Mouse (Mus musculus): ENCODE measurements around the gene Nid1. TPM values are rescaled to one million over a fixed set of nuclear protein-coding genes. Genes with fewer than 3 reads are reported as not detected.
A peak's percentile ranks its signal among the peaks of the same experiment; 100 is the strongest.
"Not testable (repeated sequence)": the region's sequence is repeated elsewhere in the genome, so short reads cannot be mapped to it uniquely, and the experiment has no call there.

Gene Nid1
- polyA plus RNA-seq, 1 experiment from 2014 or later: 69.6 TPM

DNA sequence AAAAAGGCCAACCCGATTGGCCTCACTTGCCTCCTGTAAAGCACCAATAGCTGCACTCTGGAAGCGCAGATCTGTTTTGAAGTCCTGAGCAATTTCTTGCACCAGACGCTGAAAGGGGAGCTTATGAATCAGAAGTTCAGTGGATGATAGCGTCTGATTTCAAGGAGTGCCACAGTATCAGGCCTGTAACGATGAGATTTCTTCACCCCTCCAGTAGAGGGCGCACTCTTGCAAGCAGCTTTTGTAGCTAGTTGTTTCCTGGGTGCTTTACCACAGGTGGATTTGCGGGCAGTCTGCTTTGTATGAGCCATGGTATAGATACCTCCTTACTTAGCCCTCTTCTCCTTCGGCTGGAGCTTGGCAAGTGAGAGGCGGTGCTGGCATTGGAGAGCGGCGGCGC lies 18.5 kb upstream of the Nid1 start:
- WGBS: 92% methylated on average over 7 of the region's 12 CpGs

DNA sequence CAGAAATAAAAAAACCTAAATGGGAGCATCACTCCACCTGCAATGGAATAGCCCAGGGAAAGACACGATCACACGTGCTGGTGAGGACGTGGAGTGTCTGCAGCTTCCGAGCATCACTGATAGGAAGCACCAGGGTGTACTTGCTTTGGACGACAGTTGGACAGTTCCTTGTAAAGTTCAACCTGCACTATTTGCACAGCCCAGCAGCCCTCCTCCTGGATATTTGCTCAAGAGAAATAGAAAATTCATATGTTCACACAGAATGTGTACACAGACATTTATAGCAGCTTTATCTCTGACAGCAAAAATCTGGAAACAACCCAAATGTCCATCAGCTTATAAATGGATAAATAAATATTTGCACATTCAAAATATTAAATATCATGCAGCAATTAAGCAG lies 14.1 kb upstream of the Nid1 start:
- peak; percentile 59; the same call in 1 of the 2 replicates for ATAC-seq
- H3K4me3 ChIP-seq (replicated peaks); H3K27ac ChIP-seq; H3K27me3 ChIP-seq (replicated peaks); H3K9me3 ChIP-seq; H3K9ac ChIP-seq; H3K4me1 ChIP-seq (replicated peaks); H3K4me2 ChIP-seq (replicated peaks); H3K36me3 ChIP-seq: not testable (repeated sequence)
- 56% methylated on average over 2 of the region's 5 CpGs for WGBS

More for the DNA sequence above, 18.5 kb upstream of the Nid1 start:
- not testable (repeated sequence) for H3K9ac ChIP-seq; ATAC-seq; H3K9me3 ChIP-seq; H3K4me2 ChIP-seq (replicated peaks); H3K4me1 ChIP-seq (replicated peaks); H3K27me3 ChIP-seq (replicated peaks); H3K4me3 ChIP-seq (replicated peaks); H3K36me3 ChIP-seq; H3K27ac ChIP-seq

DNA sequence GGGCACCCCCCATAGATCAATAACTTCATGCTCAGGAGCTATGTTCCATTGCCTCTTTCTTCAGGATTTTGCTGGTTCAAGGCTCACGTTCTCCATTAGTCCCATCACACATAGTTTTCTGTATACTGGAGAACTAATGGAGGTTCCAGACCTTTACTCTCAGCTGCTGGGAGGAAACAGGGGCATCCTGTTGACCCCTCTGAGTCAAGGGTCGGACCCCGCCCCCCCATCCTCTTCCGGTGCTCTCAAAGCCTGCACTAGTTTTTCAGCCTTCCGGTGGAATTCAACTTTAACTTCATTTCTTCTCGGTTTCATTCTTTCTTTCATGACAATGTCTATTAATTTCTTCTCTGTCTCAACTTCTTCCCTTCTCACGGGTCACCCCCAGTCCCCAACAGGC lies 1.2 kb upstream of the Nid1 start:
- not testable (repeated sequence) for ATAC-seq; H3K4me3 ChIP-seq (replicated peaks); H3K9me3 ChIP-seq; H3K36me3 ChIP-seq; H3K4me1 ChIP-seq (replicated peaks); H3K27ac ChIP-seq; H3K27me3 ChIP-seq (replicated peaks); H3K9ac ChIP-seq; H3K4me2 ChIP-seq (replicated peaks)
- 70% methylated on average over 6 of the region's 7 CpGs for WGBS

DNA sequence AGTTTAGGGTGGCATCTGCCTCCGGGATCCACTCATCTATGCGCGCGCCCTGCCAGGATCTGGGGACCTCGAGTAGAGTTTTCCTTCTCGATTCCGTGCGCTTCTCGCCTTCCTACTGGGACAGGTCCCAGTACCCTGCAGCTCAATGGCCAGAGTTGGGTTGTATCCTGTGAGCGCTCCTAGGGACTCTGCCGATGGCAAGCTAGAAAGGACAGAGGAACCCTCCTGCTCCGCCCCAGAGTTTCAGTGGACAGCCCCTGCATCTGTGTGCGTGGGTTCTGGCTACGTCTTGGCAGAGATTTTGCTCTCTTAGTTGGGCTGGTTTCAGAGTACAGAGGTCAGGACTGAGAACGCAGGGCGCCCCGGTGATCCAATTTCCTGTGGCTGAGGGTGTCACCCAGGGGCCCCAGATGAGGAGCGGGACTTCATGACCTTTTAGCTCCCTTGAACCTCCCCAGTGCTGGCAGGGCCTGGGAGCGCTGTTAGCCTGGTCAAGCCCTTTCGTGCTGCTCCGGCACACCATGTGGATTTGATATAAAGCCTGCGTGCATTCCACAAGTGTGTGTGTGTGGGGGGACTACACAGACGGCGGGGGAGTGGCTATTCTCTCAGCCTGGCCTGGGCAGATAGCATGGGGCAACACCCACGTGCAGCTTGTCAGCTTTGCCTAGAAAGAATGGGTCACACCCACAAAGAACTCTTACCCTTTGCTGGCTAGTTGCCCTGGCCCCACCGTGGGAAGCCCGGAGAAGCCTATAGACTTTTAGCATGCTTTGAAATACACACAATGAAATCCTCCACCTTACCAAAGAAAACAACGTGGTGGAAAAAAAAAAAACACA lies 982 bp downstream of the Nid1 start:
- not testable (repeated sequence) for H3K27ac ChIP-seq
- 1% methylated on average over 19 of the region's 28 CpGs for whole genome bisulfite sequencing

DNA sequence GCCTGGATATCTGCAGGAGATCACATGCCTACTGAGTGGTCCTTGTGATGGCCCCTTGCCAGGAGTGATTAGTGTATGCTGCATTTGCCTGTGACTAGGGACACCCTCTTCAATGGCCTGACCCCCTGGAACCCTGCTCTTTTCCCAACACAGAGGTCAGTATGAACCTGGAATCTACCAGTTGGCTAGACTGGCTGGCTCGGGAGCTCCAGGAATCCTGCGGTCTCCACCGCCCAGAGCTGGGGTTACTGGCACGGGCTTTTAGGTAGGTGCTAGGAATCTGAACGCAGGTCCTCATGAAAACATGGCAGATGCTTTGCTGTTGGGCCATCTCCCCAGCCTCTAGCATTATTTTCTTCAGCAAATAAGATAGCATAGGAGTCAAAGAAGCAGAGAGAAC lies 8.2 kb downstream of the Nid1 start:
- not testable (repeated sequence) for H3K9me3 ChIP-seq; ATAC-seq; H3K9ac ChIP-seq; H3K36me3 ChIP-seq; H3K4me1 ChIP-seq (replicated peaks); H3K4me3 ChIP-seq (replicated peaks); H3K27me3 ChIP-seq (replicated peaks); H3K4me2 ChIP-seq (replicated peaks); H3K27ac ChIP-seq
- 84% methylated on average over 5 of the region's 5 CpGs for WGBS

More for the DNA sequence above, 982 bp downstream of the Nid1 start:
- peak; percentile 75 for ATAC-seq
- not testable (repeated sequence) for H3K9me3 ChIP-seq; H3K36me3 ChIP-seq; H3K27me3 ChIP-seq (replicated peaks); H3K9ac ChIP-seq; H3K4me1 ChIP-seq (replicated peaks)
- Histone ChIP-seq H3K4me2 (replicated peaks) (peak overlapping the region; percentile 50), H3K4me3 (replicated peaks) (peak overlapping the region; percentile 28)

DNA sequence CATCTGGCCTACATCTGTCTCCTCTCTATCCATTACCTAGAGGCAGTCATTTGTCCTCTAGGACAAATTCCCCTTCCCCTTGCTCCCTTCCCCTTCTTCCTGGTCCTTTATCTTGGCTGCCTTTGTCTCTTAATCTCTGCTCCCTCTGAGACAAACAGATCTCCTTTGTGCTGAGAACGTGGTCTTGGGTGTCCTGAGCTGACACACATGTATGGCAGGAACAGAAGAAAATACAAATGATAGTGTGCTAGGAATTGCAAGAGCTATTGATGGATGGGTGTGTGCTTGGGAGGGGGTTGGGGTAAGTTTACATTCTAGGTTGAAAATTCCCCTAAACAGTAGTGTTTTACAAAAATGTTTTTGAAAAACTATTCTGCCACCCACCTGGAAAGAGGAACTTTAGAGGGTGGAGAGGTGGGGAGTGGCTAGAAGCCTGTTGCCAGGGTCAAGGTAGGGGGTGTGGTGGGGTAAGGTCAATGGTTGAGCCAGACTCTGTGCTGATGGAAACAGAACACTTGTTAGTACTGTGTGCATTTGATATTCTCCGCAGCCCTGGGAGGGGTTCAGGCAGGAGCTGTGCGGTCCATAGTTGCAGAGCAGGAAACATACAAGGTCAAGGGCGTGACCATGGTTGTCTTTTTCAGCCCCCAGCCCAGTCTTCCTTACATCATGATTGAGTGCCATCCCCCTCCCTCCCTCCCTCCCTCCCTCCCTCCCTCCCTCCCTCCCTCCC lies 9.5 kb downstream of the Nid1 start:
- not testable (repeated sequence) for H3K9ac ChIP-seq; H3K27ac ChIP-seq; ATAC-seq; H3K36me3 ChIP-seq; H3K4me1 ChIP-seq (replicated peaks); H3K27me3 ChIP-seq (replicated peaks); H3K9me3 ChIP-seq; H3K4me3 ChIP-seq (replicated peaks); H3K4me2 ChIP-seq (replicated peaks)
- 50% methylated on average over 4 of the region's 4 CpGs for WGBS

DNA sequence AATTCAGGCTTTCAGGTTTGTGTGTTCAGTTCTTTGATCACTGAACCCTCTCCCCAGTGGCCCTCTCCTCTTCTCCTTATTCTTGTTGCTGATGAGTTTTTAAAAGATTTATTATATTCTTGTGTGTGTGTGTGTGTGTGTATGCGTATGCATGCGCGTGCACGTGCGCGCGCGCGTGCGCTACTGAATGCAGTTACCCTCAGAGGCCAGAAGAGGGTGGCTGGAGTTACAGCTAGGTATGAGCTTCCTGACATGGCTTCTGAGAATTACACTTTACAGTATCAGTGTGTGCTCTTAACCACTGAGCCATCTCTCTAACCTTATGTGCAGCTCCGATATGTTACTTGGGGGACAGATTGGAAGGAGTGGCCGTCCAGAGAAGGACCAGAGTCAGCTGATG lies 12.6 kb downstream of the Nid1 start:
- H3K9ac ChIP-seq; H3K4me1 ChIP-seq (replicated peaks); H3K4me2 ChIP-seq (replicated peaks); H3K4me3 ChIP-seq (replicated peaks); H3K27me3 ChIP-seq (replicated peaks); H3K36me3 ChIP-seq; ATAC-seq; H3K27ac ChIP-seq; H3K9me3 ChIP-seq: not testable (repeated sequence)
- WGBS: 80% methylated on average over 12 of the region's 12 CpGs

DNA sequence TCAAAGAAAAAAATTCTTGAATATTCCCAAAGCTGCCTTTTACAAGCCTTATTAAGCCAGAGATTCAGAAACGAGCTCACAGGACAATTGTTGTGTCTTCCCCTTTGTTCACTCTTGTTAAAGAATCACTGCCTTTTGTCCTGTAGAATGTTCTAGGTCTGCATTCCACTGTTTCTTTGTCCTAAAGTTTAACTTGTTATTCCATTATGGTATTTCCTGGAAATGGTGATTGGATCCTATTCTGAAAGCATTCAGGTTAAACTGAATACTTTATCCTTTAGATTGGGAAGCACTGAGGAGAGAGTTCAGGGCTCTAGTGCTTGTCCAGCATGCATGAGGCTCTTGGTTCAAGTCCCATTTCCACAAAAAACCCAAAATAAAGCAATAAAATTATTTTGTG lies 13.6 kb downstream of the Nid1 start:
- H3K27ac ChIP-seq; H3K9ac ChIP-seq; H3K9me3 ChIP-seq; ATAC-seq; H3K4me1 ChIP-seq (replicated peaks); H3K4me3 ChIP-seq (replicated peaks); H3K4me2 ChIP-seq (replicated peaks); H3K36me3 ChIP-seq; H3K27me3 ChIP-seq (replicated peaks): not testable (repeated sequence)
- WGBS: 77% methylated on average over 1 of the region's 1 CpGs

DNA sequence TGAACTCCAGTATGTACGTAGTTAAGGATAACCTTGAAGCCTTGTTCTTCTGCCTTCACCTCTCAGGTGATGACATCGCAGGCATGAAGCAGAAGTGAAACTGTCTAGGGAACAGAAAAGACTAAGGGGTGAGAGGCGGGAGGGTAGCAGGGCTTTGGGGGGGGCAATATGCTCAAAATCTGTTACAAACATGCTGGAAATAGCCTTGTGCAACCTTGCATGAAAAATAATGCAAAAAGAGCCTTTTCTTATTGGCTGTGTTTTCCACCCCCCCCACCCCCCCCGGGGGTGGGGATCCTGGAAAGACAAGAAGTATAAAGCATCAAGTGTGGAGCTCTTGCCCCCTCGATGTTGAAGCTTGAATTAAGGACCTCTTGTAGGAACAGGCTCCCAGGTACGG lies 16.0 kb downstream of the Nid1 start:
- H3K4me2 ChIP-seq (replicated peaks); H3K4me1 ChIP-seq (replicated peaks); H3K27me3 ChIP-seq (replicated peaks); H3K36me3 ChIP-seq; H3K27ac ChIP-seq; H3K4me3 ChIP-seq (replicated peaks); H3K9me3 ChIP-seq; ATAC-seq; H3K9ac ChIP-seq: not testable (repeated sequence)
- 89% methylated on average over 6 of the region's 6 CpGs for WGBS

DNA sequence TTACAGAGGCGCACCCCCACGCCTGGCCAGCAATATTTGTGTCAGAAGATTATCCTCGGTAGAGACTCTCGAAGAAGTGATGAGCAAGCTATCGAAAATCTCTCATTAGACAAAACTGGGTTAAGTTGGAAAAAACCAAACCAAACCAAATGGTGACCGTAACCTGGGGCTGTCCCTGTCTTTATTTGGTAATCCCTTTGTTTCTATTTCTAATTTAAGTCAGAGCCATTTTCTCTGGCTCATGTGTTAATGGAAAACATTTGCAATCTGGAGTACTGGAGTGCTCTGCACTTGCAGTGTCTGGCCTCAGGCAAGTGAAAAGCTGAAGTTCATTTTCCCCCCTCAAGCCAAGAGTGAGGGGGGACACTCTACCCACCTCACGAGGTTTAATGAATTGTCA lies 16.9 kb downstream of the Nid1 start:
- WGBS: 88% methylated on average over 7 of the region's 7 CpGs

DNA sequence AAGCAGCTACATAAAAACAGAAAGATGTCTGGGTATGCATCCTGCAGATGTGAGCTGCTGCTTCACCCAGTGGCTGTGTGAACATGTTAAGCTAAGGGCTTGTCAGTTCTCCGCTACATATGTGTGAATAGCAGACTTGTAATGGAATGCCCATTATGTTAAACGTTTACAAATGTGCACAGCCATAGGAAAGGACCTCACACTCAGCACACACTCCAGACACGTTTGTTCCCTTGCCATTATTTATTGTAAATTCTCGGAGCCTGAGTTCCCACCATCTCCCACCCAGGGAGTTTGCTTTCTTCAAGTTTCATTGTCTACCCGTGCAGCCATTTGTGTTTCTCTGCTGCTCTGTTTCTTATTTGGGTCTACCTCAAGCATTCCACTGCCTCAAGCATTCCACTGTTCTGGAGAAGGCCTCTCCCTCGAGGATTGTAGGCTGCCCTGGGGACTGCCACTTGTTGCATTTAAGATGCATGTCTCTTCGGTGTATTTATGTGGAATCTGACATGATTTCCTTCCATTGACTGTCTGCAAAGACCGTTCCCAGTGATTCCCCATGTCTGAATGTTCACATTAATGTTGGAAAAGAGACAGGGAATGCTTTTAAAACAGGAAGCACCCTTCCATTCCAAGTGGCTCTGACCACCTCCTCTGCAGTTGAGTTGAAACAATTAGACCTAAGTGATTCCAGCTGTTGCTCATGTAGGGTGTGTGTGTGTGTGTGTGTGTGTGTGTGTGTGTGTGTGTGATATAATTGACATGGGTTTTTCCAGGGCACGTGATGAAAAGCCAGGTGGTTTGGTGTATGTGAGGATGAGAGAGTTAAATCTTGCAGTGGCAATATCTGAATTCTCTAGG lies 18.5 kb downstream of the Nid1 start:
- H3K36me3 ChIP-seq; H3K9me3 ChIP-seq; ATAC-seq; H3K4me2 ChIP-seq (replicated peaks); H3K4me1 ChIP-seq (replicated peaks); H3K27ac ChIP-seq; H3K9ac ChIP-seq; H3K4me3 ChIP-seq (replicated peaks); H3K27me3 ChIP-seq (replicated peaks): not testable (repeated sequence)
- 34% methylated on average over 9 of the region's 9 CpGs for WGBS

More for the DNA sequence above, 16.9 kb downstream of the Nid1 start:
- not testable (repeated sequence) for H3K27me3 ChIP-seq (replicated peaks); H3K36me3 ChIP-seq; H3K4me3 ChIP-seq (replicated peaks); H3K9me3 ChIP-seq; H3K4me2 ChIP-seq (replicated peaks); H3K9ac ChIP-seq; H3K4me1 ChIP-seq (replicated peaks); H3K27ac ChIP-seq; ATAC-seq

DNA sequence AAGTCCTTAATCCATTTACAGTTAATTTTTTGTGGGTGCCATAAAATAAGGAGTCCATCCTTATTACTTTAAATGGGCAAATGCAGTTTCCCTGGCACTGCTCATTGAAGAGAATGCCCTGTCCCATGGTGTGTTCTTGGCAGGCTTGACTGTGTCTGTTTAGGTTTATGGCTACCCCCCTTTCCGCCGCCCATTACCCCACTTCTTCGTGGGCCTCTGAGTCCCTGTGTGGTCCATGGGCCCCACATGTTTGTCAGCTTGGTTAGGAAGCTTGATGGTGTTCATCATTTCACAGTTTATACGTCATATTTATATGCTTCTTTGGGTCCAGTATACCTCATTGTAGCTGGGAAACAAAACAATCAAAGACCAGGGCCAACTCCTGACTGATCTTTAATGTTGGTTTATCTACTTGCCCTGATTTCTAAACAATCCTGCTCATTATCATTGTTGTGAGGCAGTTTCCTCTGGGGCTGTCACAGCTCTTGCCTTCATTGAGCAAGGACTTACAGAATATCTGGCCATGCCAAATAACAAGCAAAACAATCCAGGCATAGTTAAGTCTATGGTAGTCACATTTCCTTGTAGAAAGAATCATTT lies 20.9 kb downstream of the Nid1 start:
- no peak overlapping the region for H3K4me3 ChIP-seq (replicated peaks)
- H3K4me2 ChIP-seq (replicated peaks): no peak overlapping the region
- no peaks in the 10 kb centered on the region for H3K4me1 ChIP-seq (replicated peaks)
- no peak for ATAC-seq
- no peaks in the 10 kb centered on the region for H3K27me3 ChIP-seq (replicated peaks)
- no peaks in the 10 kb centered on the region for H3K9me3 ChIP-seq
- no peak overlapping the region for H3K27ac ChIP-seq
- WGBS: 63% methylated on average over 4 of the region's 4 CpGs
- H3K36me3 ChIP-seq: no peaks in the 10 kb centered on the region
- no peak overlapping the region for H3K9ac ChIP-seq
